Mouse (Mus musculus): ENCODE measurements around the gene Ganab. TPM values are rescaled to one million over a fixed set of nuclear protein-coding genes. Genes with fewer than 3 reads are reported as not detected.

The Ganab gene
- polyA plus RNA-seq, 1 experiment from 2014 or later = 73.3 TPM

GRCm38 (mm10) chr19:8898576-8898975, 705 bp downstream of the Ganab start:
- Histone ChIP-seq H3K9ac (ENCODE audit: low read length) (peak overlapping the region; percentile 80), H3K27ac (ENCODE audit: low read depth, low read length) (peak overlapping the region; percentile 74; the same call in 1 of the 2 replicates), H3K36me3 (ENCODE audit: control insufficient read depth, insufficient read depth, low read length) (peaks cover 38% of the 10 kb centered on the region), H3K9me3 (replicated peaks; ENCODE audit: control insufficient read depth, low read length) (no peaks in the 10 kb centered on the region), H3K27me3 (replicated peaks; ENCODE audit: control insufficient read depth, insufficient read depth, low read length) (no peaks in the 10 kb centered on the region), H3K4me3 (ENCODE audit: low read depth, low read length) (peak overlapping the region; percentile 88), H3K4me2 (ENCODE audit: low read length) (peak overlapping the region; percentile 94), H3K4me1 (ENCODE audit: control insufficient read depth, insufficient read depth, low read length) (peaks cover 22% of the 10 kb centered on the region)
- ATAC-seq (no peak), DNase-seq (ENCODE audit: low spot score) (no peak)
- WGBS = 18% methylated on average over 13 of the region's 13 CpGs

- Histone ChIP-seq H3K4me2 (ENCODE audit: low read length) (peak overlapping the region; percentile 94), H3K9ac (ENCODE audit: low read length) (peak overlapping the region; percentile 80), H3K36me3 (ENCODE audit: control insufficient read depth, insufficient read depth, low read length) (peaks cover 42% of the 10 kb centered on the region), H3K9me3 (replicated peaks; ENCODE audit: control insufficient read depth, low read length) (no peaks in the 10 kb centered on the region), H3K27ac (ENCODE audit: low read depth, low read length) (no peak overlapping the region), H3K4me1 (ENCODE audit: control insufficient read depth, insufficient read depth, low read length) (peaks cover 18% of the 10 kb centered on the region), H3K4me3 (ENCODE audit: low read depth, low read length) (peak overlapping the region; percentile 88), H3K27me3 (replicated peaks; ENCODE audit: control insufficient read depth, insufficient read depth, low read length) (no peaks in the 10 kb centered on the region)
- no peak for ATAC-seq
- WGBS = 64% methylated on average over 3 of the region's 3 CpGs
- DNase-seq (ENCODE audit: low spot score) = no peak
Measured at GRCm38 (mm10) chr19:8899079-8899478, 1.2 kb downstream of the Ganab start.

- ATAC-seq = no peak
- Histone ChIP-seq H3K4me1 (ENCODE audit: control insufficient read depth, insufficient read depth, low read length) (peaks cover 10% of the 10 kb centered on the region), H3K27me3 (replicated peaks; ENCODE audit: control insufficient read depth, insufficient read depth, low read length) (no peaks in the 10 kb centered on the region), H3K27ac (ENCODE audit: low read depth, low read length) (no peak overlapping the region), H3K4me3 (ENCODE audit: low read depth, low read length) (no peak overlapping the region), H3K9me3 (replicated peaks; ENCODE audit: control insufficient read depth, low read length) (no peaks in the 10 kb centered on the region), H3K4me2 (ENCODE audit: low read length) (no peak overlapping the region), H3K36me3 (ENCODE audit: control insufficient read depth, insufficient read depth, low read length) (peaks cover 60% of the 10 kb centered on the region), H3K9ac (ENCODE audit: low read length) (no peak overlapping the region)
- WGBS = 96% methylated on average over 5 of the region's 5 CpGs
- DNase-seq (ENCODE audit: low spot score) = no peak
Measured at GRCm38 (mm10) chr19:8903412-8903811, 5.5 kb downstream of the Ganab start.

DNA sequence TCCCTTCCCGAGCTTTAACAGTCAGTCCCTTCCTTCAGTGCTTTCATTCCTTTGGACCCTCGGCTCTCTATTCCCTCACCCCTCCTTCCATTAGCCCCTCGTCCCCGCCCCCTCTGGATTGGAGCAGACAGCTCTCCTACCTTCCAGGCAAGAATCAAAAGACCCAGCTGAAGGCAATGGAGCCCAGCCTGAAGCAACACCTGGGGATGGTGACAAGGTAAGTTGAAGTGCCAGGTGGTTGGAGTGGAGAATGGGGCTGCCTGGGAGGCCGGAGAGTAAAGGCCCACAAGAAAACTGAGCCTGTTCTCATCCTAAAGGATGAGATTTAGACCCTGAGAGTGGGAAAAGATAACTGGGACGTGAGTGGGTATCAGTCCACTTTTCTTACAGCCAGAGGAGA, 10.7 kb downstream of the Ganab start:
- Histone ChIP-seq H3K4me3 (ENCODE audit: low read depth, low read length) (no peak overlapping the region), H3K9ac (ENCODE audit: low read length) (no peak overlapping the region), H3K9me3 (replicated peaks; ENCODE audit: control insufficient read depth, low read length) (no peaks in the 10 kb centered on the region), H3K4me1 (ENCODE audit: control insufficient read depth, insufficient read depth, low read length) (no peaks in the 10 kb centered on the region), H3K4me2 (ENCODE audit: low read length) (no peak overlapping the region), H3K36me3 (ENCODE audit: control insufficient read depth, insufficient read depth, low read length) (peaks cover 96% of the 10 kb centered on the region), H3K27ac (ENCODE audit: low read depth, low read length) (no peak overlapping the region), H3K27me3 (replicated peaks; ENCODE audit: control insufficient read depth, insufficient read depth, low read length) (no peaks in the 10 kb centered on the region)
- ATAC-seq (no peak), DNase-seq (ENCODE audit: low spot score) (no peak)
- WGBS = 94% methylated on average over 6 of the region's 6 CpGs

DNA sequence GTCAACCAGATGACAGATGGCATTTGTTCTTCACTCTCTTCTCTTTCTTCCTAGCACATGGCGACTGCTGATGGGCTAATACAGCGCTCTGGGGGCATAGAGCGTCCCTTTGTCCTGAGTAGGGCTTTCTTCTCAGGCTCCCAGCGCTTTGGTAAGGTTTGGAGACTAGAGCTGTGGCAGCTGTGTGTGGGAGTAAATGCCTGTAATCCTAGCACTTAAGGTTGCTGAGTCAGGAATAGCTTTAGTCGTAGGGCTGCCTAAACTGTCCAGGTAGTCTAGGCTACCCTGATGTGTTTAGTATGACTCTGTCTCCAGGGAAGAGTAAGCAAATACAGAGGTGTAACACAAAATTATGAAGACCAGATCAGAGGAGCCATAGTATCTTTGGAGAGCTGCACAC, 13.9 kb downstream of the Ganab start:
- DNase-seq (ENCODE audit: low spot score) (no peak), ATAC-seq (no peak)
- Histone ChIP-seq H3K4me2 (ENCODE audit: low read length) (no peak overlapping the region), H3K36me3 (ENCODE audit: control insufficient read depth, insufficient read depth, low read length) (peaks cover 100% of the 10 kb centered on the region), H3K27me3 (replicated peaks; ENCODE audit: control insufficient read depth, insufficient read depth, low read length) (no peaks in the 10 kb centered on the region), H3K4me3 (ENCODE audit: low read depth, low read length) (no peak overlapping the region), H3K27ac (ENCODE audit: low read depth, low read length) (no peak overlapping the region), H3K9ac (ENCODE audit: low read length) (no peak overlapping the region), H3K9me3 (replicated peaks; ENCODE audit: control insufficient read depth, low read length) (no peaks in the 10 kb centered on the region), H3K4me1 (ENCODE audit: control insufficient read depth, insufficient read depth, low read length) (no peaks in the 10 kb centered on the region)
- WGBS = 94% methylated on average over 5 of the region's 5 CpGs

DNA sequence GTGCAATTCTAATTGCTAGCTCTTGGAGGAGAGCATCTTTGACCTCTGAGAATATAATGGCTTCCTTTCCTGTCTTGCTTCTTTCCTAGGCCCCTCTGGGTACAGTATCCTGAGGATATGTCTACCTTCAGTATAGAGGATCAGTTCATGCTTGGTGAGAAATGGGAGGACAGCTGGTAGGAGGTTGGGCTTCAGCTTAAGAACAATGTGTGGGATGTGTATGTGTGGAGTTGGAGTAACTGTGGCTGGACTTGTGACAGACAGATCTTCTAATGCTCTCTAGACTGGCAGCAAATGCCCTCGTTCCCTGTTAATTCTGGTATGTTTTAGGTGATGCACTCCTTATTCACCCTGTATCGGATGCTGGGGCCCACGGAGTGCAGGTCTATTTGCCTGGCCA, 16.3 kb downstream of the Ganab start:
- 99% methylated on average over 3 of the region's 3 CpGs for WGBS
- no peak for ATAC-seq
- H3K27ac ChIP-seq (ENCODE audit: low read depth, low read length) = no peak overlapping the region

GRCm38 (mm10) chr19:8919000-8919399, 21.1 kb downstream of the Ganab start:
- WGBS = 94% methylated on average over 3 of the region's 3 CpGs
- no peaks in the 10 kb centered on the region for H3K27me3 ChIP-seq (replicated peaks; ENCODE audit: control insufficient read depth, insufficient read depth, low read length)
- no peak overlapping the region for H3K9ac ChIP-seq (ENCODE audit: low read length)
- H3K4me3 ChIP-seq (ENCODE audit: low read depth, low read length) = no peak overlapping the region
- no peaks in the 10 kb centered on the region for H3K9me3 ChIP-seq (replicated peaks; ENCODE audit: control insufficient read depth, low read length)
- no peak overlapping the region for H3K27ac ChIP-seq (ENCODE audit: low read depth, low read length)
- no peak for DNase-seq (ENCODE audit: low spot score)
- H3K36me3 ChIP-seq (ENCODE audit: control insufficient read depth, insufficient read depth, low read length) = peaks cover 42% of the 10 kb centered on the region
- H3K4me1 ChIP-seq (ENCODE audit: control insufficient read depth, insufficient read depth, low read length) = peaks cover 9% of the 10 kb centered on the region; the same call in 1 of the 2 replicates
- H3K4me2 ChIP-seq (ENCODE audit: low read length) = no peak overlapping the region
- no peak for ATAC-seq

More for the DNA sequence above, 16.3 kb downstream of the Ganab start:
- no peaks in the 10 kb centered on the region for H3K9me3 ChIP-seq (replicated peaks; ENCODE audit: control insufficient read depth, low read length)
- H3K9ac ChIP-seq (ENCODE audit: low read length) = no peak overlapping the region
- no peak for DNase-seq (ENCODE audit: low spot score)
- H3K4me2 ChIP-seq (ENCODE audit: low read length) = no peak overlapping the region
- no peak overlapping the region for H3K4me3 ChIP-seq (ENCODE audit: low read depth, low read length)
- H3K27me3 ChIP-seq (replicated peaks; ENCODE audit: control insufficient read depth, insufficient read depth, low read length) = no peaks in the 10 kb centered on the region
- no peaks in the 10 kb centered on the region for H3K4me1 ChIP-seq (ENCODE audit: control insufficient read depth, insufficient read depth, low read length)
- H3K36me3 ChIP-seq (ENCODE audit: control insufficient read depth, insufficient read depth, low read length) = peaks cover 78% of the 10 kb centered on the region

GRCm38 (mm10) chr19:8919684-8920072, 21.8 kb downstream of the Ganab start:
- DNase-seq (ENCODE audit: low spot score) = no peak
- H3K4me3 ChIP-seq (ENCODE audit: low read depth, low read length) = peak overlapping the region; percentile 84
- no peaks in the 10 kb centered on the region for H3K9me3 ChIP-seq (replicated peaks; ENCODE audit: control insufficient read depth, low read length)
- H3K36me3 ChIP-seq (ENCODE audit: control insufficient read depth, insufficient read depth, low read length) = peaks cover 35% of the 10 kb centered on the region
- H3K9ac ChIP-seq (ENCODE audit: low read length) = peak overlapping the region; percentile 88; the same call in 1 of the 2 replicates
- no peaks in the 10 kb centered on the region for H3K27me3 ChIP-seq (replicated peaks; ENCODE audit: control insufficient read depth, insufficient read depth, low read length)
- peaks cover 9% of the 10 kb centered on the region; the same call in 1 of the 2 replicates for H3K4me1 ChIP-seq (ENCODE audit: control insufficient read depth, insufficient read depth, low read length)
- whole genome bisulfite sequencing = 76% methylated on average over 6 of the region's 6 CpGs
- peak overlapping the region; percentile 69 for H3K4me2 ChIP-seq (ENCODE audit: low read length)
- 0 out of 2 replicates have a peak overlapping the region, but pooled peaks have one; percentile 77 for H3K27ac ChIP-seq (ENCODE audit: low read depth, low read length)
- ATAC-seq = no peak

GRCm38 (mm10) chr19:8920073-8920736, 22.3 kb downstream of the Ganab start, which contains the start of gene B3gat3:
B3gat3 (plus strand) TSS chr19:8920374.
- WGBS = 2% methylated on average over 46 of the region's 50 CpGs

More at GRCm38 (mm10) chr19:8920073-8920736, 22.3 kb downstream of the Ganab start, which contains the start of gene B3gat3:
- Histone ChIP-seq H3K9me3 (replicated peaks; ENCODE audit: control insufficient read depth, low read length) (no peaks in the 10 kb centered on the region), H3K27ac (ENCODE audit: low read depth, low read length) (peak within 1 kb of the TSS; percentile 77), H3K27me3 (replicated peaks; ENCODE audit: control insufficient read depth, insufficient read depth, low read length) (no peaks in the 10 kb centered on the region), H3K4me1 (ENCODE audit: control insufficient read depth, insufficient read depth, low read length) (peaks cover 9% of the 10 kb centered on the region; the same call in 1 of the 2 replicates), H3K4me3 (ENCODE audit: low read depth, low read length) (peak within 1 kb of the TSS; percentile 84), H3K9ac (ENCODE audit: low read length) (peak within 1 kb of the TSS; percentile 88), H3K36me3 (ENCODE audit: control insufficient read depth, insufficient read depth, low read length) (peaks cover 31% of the 10 kb centered on the region), H3K4me2 (ENCODE audit: low read length) (peak within 1 kb of the TSS; percentile 69)
- DNase-seq (ENCODE audit: low spot score) = peak; percentile 93
- peak; percentile 98 for ATAC-seq
